Mouse (Mus musculus) bone marrow, adult 2 months (tissue): ENCODE measurements around the gene Polg.

Experiments used
- CTCF ChIP-seq: fragments of 200-500 bp; IDR thresholded peaks from 2 replicates; pipeline ENCODE4 v1.5.1; 2011; ENCODE audit warnings: low read length, control low read depth; ENCODE audit not compliant: control insufficient read depth, insufficient read depth
- POLR2A ChIP-seq: fragments of 200-500 bp; IDR thresholded peaks from 2 replicates; pipeline ENCODE4 v1.6.1; 2011; ENCODE audit warnings: low read depth, mild to moderate bottlenecking, control low read depth, low read length, borderline replicate concordance; ENCODE audit not compliant: control insufficient read depth

- TF ChIP-seq POLR2A (no peak), CTCF (no peak)
These were observed 26.1 kb downstream of the Polg start for GRCm38 (mm10) chr7:79440035-79440434.
